Mouse (Mus musculus): ENCODE results near the gene Arfgef2. TPM values are rescaled to one million over a fixed set of nuclear protein-coding genes. Genes with fewer than 3 reads are reported as not detected.

Gene Arfgef2
- total RNA-seq (2015) (14.8 and 16.3 TPM in 2 replicates), total RNA-seq (2017) (15.2 and 17.3 TPM in 2 replicates)

GRCm38 (mm10) chr2:166805250-166806172 lies at the start of gene Arfgef2:
Gene Arfgef2 (plus strand): TSS chr2:166805588.
- peak; percentile 92 for ATAC-seq (replicated peaks; ENCODE audit: poor library complexity)

- ATAC-seq (replicated peaks; ENCODE audit: poor library complexity) = no peak
These were observed 47.4 kb upstream of the Arfgef2 start for GRCm38 (mm10) chr2:166757969-166758368.

- no peak for ATAC-seq (replicated peaks; ENCODE audit: poor library complexity)
These were observed 41.3 kb upstream of the Arfgef2 start for GRCm38 (mm10) chr2:166764051-166764450.

GRCm38 (mm10) chr2:166767591-166767990 lies 37.8 kb upstream of the Arfgef2 start:
- ATAC-seq (replicated peaks; ENCODE audit: poor library complexity) = no peak

- peak; percentile 71 for ATAC-seq (replicated peaks; ENCODE audit: poor library complexity)
These were observed 34.0 kb upstream of the Arfgef2 start for GRCm38 (mm10) chr2:166771396-166771795.

GRCm38 (mm10) chr2:166773587-166773986 lies 31.8 kb upstream of the Arfgef2 start:
- no peak for ATAC-seq (replicated peaks; ENCODE audit: poor library complexity)

GRCm38 (mm10) chr2:166774275-166774674 lies 31.1 kb upstream of the Arfgef2 start:
- no peak for ATAC-seq (replicated peaks; ENCODE audit: poor library complexity)

GRCm38 (mm10) chr2:166775357-166775893 lies 30.0 kb upstream of the Arfgef2 start:
- ATAC-seq (replicated peaks; ENCODE audit: poor library complexity) = no peak

- peak; percentile 70 for ATAC-seq (replicated peaks; ENCODE audit: poor library complexity)
These were observed 29.1 kb upstream of the Arfgef2 start for GRCm38 (mm10) chr2:166776272-166776671.

GRCm38 (mm10) chr2:166779956-166780355 lies 25.4 kb upstream of the Arfgef2 start:
- ATAC-seq (replicated peaks; ENCODE audit: poor library complexity) = no peak

GRCm38 (mm10) chr2:166780980-166781578 lies 24.3 kb upstream of the Arfgef2 start:
- ATAC-seq (replicated peaks; ENCODE audit: poor library complexity) = peak; percentile 89

- ATAC-seq (replicated peaks; ENCODE audit: poor library complexity) = no peak
These were observed 21.0 kb upstream of the Arfgef2 start for GRCm38 (mm10) chr2:166784376-166784775.

- peak; percentile 99 for ATAC-seq (replicated peaks; ENCODE audit: poor library complexity)
These were observed 18.9 kb upstream of the Arfgef2 start for GRCm38 (mm10) chr2:166786353-166787004.

GRCm38 (mm10) chr2:166791738-166792137 lies 13.7 kb upstream of the Arfgef2 start:
- ATAC-seq (replicated peaks; ENCODE audit: poor library complexity) = peak; percentile 28; the same call in 1 of the 2 replicates

GRCm38 (mm10) chr2:166792355-166792754 lies 13.0 kb upstream of the Arfgef2 start, which contains the start of gene Trp53rkb:
Gene Trp53rkb (plus strand): TSS chr2:166792531.
- ATAC-seq (replicated peaks; ENCODE audit: poor library complexity) = no peak

- ATAC-seq (replicated peaks; ENCODE audit: poor library complexity) = peak; percentile 98
These were observed 11.7 kb upstream of the Arfgef2 start for GRCm38 (mm10) chr2:166793542-166794214.

GRCm38 (mm10) chr2:166799615-166800472 lies 5.5 kb upstream of the Arfgef2 start:
- no peak for ATAC-seq (replicated peaks; ENCODE audit: poor library complexity)

- ATAC-seq (replicated peaks; ENCODE audit: poor library complexity) = no peak
These were observed 4.9 kb upstream of the Arfgef2 start for GRCm38 (mm10) chr2:166800473-166800857.

- ATAC-seq (replicated peaks; ENCODE audit: poor library complexity) = peak; percentile 29
These were observed 4.0 kb upstream of the Arfgef2 start for GRCm38 (mm10) chr2:166801436-166801835.

- ATAC-seq (replicated peaks; ENCODE audit: poor library complexity) = no peak
These were observed 2.1 kb upstream of the Arfgef2 start for GRCm38 (mm10) chr2:166803298-166803697.
